Mouse (Mus musculus) inflammation-experienced regulatory T-cells, adult 6 months (primary cell): Measurements from ENCODE around the gene AI837181. TPM values are rescaled to one million over a fixed set of nuclear protein-coding genes. Genes with fewer than 3 reads are reported as not detected.
"Not testable (repeated sequence)": the region's sequence is repeated elsewhere in the genome, so short reads cannot be mapped to it uniquely, and the experiment has no call there.

Experiments
- ATAC-seq: one replicate; pipeline ENCODE4 v1.8.0; 2017
- polyA plus RNA-seq, 3 experiments: library from polyadenylated mRNA; unstranded; fragments of 100-300 nt; shearing (Covaris generic); gene quantifications; one replicate each; pipeline ENCODE4 v1.2.1; 2017

The AI837181 gene
- 10 to 100 TPM; 14.5 to 28.0 (median 21.2) TPM for polyA plus RNA-seq

- ATAC-seq = peak; percentile 72
These were observed at the start of gene AI837181, which contains the start of gene Drap1 for GRCm38 (mm10) chr19:5424782-5425741. TSS of gene AI837181 (plus strand) at chr19:5425144. TSS of gene Drap1 (minus strand) at chr19:5424979.

DNA sequence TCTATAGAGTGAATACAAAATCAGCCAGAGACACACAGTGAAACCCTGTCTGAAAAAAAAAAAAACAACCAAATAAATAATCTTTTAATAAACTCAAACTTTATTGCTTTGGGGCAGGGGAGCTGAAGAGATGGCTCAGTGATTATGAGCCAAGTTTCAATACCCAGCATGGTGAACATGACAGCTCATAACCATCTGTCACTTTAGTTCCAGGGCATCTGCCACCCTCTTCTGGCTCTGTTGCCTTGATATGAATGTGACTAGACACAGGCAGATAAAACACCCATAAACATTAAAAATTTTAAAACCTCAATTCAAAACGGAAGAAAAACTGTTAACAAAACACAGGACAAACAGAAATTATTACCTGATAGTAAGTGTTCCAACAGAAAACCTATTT lies 47.5 kb upstream of the AI837181 start:
- ATAC-seq = no peak

DNA sequence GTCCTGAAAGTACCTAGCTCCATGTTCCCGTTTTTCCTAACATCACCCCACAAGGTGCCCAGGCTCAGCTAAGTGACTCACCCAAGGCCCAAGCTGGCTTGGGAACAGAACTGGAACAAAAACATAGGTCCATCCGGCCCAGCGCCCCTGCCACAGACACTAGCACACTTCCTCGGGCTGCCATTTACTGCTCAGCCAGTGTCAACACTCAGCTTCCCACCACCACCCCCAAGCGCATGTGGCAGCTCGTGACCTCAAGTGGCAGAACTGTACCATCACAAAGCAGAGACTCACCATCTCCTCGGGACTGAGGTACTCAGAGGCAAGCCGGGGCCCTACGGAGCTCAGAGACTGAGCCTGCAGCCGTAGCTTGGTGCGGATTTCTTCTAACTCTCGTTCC lies 41.6 kb upstream of the AI837181 start:
- ATAC-seq = no peak

- no peak for ATAC-seq
These were observed 40.2 kb upstream of the AI837181 start for GRCm38 (mm10) chr19:5384715-5385114.

- ATAC-seq = no peak
These were observed 36.9 kb upstream of the AI837181 start for GRCm38 (mm10) chr19:5388011-5388441.

DNA sequence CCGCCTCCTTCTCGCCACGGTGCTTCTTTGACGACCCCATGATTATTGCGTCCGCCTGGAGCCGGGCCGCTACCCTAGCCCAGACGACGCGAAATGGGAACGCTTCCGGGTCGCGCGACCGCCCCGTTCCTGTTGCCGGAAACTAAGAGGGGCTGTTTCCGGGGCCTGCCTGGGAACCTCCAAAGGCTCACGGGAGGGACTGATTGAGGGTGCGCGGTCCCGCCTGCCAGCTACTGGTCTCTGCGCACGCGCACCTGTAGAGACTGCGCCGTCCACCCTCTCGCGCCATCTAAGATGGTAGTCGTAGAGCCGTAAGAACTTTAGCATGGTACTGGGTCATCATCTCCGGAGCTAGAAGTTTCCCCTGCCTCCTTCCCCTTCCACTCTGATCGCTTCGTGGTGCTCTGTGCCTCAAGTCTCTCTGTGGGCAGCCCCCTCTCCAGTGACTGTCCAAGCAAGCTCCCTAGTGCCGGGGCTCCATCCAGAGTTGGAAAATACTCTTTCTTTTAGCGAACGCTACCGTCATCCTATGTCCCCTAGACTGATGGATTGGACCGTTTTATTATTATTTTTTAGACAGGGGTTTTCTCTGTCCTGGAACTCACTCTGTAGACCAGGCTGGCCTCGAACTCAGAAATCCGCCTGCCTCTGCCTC lies 36.2 kb upstream of the AI837181 start, which contains the start of gene Sart1:
Gene Sart1, minus strand, starts transcription at position 116 of the 655 bp plus-strand sequence.
- ATAC-seq = peak; percentile 86

DNA sequence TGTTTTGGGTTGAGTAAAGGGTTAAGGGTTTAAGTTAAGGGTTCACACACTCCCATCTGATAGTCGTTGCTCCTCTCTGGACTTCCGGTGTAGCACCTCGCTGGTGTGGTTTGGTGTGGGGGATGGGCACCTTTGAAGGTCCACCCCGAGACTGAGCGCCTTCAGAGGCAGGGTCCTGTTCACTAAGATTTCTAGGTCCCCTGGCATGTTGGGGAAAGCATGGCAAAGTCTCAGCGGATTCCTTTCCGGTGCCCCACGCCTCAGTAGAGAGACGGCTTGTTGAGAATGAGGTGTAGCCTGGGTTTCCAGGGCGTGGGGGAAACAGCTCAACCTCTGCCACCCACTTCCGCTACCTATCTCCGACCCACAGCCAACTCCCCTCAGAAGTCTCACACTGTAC lies 35.3 kb upstream of the AI837181 start:
- ATAC-seq = peak; percentile 84

DNA sequence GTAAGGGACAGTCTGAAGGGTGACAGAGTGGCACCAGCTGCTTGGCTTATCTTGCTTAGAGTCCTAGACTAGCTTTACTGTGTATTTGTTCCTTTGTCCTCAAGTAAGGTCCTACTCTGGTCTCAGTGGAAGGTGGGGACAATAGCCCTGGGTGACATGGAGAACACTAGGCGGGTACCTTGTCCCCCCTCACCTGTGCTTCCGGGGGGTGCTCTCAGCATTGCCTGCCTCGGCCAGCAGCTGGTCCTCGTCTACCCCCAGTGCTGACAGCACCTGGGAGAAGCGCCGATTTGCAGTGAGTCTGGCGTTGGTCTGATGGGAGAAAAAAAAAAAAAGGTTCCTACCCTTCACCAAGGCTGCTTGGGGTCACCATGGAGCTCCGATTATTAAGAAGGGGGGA lies 34.5 kb upstream of the AI837181 start:
- no peak for ATAC-seq

DNA sequence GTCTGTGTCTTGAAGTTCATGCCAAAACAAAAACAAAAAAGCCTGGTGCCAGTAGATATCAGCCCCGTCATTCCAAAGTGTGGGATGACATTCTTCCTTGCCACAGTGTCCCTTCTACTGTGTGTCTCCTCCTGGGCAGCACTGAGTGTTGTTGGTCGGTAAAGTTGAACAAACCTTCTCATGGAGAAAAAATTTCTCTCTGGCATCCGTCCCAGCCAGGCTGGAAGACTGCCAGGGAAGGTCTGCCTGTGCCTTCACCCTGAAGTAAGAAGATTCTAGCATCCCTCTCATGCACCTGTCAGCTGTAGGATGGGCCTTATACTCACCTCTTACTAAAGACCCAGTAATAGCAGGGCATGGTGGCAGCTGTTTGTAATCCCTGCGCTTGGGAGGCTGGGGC lies 32.1 kb upstream of the AI837181 start:
- ATAC-seq = no peak

- ATAC-seq = no peak
These were observed 30.8 kb upstream of the AI837181 start for GRCm38 (mm10) chr19:5394168-5394567.

DNA sequence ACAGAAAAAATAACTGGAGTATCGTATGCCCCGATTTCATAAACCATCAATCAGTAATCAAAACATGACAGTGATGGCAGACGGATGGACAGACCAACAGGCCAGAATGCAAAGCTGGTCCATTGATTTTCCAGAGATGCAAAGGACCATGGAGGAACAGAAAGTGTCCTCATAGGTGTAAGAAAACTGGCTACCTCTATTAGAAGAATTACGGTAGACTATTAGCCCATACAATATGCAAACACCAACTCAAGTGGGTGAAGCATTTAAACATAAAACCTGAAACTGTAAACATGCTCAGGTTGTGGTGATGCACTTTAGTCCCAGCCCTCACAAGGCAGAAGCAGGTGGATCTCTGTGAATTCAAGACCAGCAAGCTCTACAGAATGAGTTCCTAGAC lies 29.6 kb upstream of the AI837181 start:
- no peak for ATAC-seq

GRCm38 (mm10) chr19:5401073-5401472 lies 23.9 kb upstream of the AI837181 start:
- not testable (repeated sequence) for ATAC-seq

GRCm38 (mm10) chr19:5402293-5402692 lies 22.7 kb upstream of the AI837181 start, which contains the start of gene Tsga10ip:
TSS of gene Tsga10ip (minus strand) at chr19:5402526.
- ATAC-seq = no peak

DNA sequence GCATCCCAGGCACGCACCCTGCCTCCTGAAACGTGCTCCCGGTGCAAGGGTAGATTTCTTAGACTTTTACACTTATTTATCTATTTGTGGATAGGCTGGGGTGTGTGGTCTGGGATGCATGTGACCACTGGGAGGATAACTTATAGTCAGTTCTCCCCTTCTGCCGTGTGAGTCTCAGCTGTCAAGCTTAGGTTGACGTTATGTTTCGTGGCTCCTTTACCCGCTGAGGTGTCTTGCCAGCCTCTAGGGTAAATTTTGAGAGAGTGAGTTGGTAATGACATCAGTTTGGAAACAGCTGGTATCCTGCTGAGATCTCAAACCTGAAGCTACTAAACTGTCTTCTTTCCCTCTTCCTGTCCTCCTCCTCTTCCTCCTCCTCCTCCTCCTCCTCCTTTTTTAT lies 19.0 kb upstream of the AI837181 start:
- ATAC-seq = peak; percentile 70

DNA sequence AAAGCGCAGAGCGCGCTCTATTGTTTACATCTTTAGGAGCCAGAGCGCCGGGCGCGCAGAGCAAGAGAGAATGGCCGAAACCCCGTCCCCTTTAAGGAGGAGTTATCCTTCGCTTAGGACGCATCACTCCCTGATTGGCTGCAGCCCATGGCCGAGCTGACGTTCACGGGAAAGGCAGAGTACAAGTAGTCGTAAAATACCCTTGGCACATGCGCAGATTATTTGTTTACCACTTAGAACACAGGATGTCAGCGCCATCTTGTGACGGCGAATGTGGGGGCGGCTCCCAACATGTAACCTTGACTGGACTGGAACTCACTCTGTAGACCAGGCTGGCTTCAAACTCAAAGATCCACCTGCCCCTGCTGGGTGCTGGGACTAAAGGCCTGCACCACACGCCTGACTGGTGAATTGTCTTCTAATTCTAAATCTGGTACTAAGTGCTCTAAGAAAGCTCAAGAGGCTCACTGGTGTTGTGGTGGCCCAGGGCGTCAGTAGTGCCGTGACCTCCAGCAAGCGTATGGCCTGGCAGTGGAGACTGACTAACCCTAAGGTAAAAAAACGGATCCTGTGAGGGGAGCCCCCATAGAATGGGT lies 18.3 kb upstream of the AI837181 start:
- ATAC-seq = peak; percentile 52

DNA sequence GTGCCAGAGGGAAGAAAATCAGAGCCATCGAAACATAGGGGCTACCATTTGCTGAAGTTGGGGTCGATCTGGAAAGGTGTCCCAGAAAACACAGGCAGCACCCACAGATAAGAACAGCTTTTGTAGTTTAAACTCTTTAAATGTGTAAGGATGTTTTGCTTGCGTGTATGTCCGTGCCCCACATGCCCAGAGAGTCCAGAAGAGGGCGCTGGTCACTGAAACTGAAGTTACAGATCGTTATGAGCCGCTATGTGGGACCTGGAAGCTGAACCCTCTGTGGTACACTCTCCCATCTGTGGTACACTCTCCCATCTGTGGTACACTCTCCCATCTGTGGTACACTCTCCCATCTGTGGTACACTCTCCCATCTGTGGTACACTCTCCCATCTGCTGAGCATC lies 17.8 kb upstream of the AI837181 start:
- no peak for ATAC-seq

DNA sequence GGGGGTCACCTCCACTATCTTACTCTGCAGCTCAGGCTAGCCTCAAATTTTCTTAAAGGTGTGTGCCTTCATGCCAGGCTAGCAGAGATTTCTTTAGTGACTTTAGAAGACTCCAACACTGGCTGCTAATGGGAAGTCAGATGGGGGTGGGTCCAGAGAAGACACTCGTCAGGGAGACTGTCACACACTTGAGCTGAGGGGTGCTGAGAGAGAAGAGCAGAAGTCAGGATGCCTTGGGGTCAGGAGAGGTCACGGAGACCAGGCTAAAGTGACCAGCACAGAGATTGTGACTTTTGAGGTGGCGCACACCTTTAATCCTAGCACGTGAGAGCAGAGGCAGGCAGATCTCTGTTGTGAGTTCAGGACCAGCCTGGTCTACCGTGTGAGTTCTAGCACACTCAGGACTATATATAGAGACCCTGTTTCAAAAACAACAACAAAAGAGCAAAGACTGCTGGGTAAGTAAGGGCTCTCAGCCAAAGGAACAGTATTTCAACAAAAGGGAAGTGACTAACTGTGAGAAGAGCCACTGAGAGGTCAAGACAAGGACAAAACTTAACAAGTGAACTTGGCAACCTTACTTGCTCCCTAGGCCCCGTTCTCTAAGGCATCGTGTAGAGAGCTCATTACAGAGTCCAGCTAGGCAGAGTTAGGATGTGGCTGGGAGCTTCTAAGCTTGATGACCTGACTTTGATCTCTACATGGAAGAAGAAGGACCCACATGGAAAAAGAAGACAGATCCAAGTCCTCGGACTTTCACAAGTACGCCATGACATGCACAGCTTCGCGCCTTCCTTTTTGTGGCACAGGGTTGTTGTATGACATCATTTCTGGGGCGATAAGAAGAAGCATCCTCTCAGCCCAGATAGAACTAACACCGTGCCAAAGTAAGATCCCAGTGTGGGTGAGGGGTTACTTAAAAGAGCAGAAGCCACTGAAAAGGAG lies 16.6 kb upstream of the AI837181 start:
- no peak for ATAC-seq

DNA sequence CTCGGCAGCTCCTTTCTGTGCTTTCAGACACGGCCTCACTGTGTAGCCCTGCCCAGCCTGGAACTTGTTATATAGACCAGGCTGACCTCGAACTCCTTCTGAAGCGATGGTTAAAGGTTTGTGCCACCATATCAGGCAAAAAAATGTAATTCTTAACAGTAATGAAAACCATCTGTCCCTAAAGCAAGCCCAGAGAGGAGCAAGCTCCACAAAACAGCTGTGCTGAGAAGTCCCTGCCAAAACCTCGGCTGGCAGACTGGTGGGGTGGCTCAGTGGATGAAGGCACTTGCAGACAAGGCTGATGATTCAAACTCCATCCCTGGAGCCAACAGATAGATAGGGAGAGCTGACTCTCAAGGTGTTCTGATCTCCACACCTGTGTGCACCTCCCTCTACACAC lies 15.9 kb upstream of the AI837181 start:
- no peak for ATAC-seq

DNA sequence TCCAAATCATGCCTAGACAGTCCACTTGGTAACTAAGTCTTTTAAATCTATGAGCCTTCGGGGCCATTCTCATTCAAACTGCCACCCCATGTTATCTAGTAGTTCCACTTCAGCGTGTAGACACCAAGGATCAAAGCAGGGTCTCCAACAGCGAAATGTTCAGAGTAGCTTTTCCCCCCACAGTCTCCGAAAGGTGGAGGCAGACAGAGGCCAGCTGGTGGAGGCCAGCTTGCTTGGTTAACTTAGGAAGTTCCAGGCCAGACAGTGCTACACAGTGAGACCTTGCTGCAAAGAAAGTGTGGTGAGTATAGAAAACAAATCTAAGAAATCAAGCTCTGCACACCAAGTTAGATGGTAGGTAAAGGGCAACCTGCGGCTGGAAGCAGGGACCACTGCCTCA lies 14.3 kb upstream of the AI837181 start:
- no peak for ATAC-seq

GRCm38 (mm10) chr19:5411961-5412360 lies 13.0 kb upstream of the AI837181 start:
- ATAC-seq = no peak

- ATAC-seq = no peak
These were observed 11.1 kb upstream of the AI837181 start for GRCm38 (mm10) chr19:5413840-5414239.

DNA sequence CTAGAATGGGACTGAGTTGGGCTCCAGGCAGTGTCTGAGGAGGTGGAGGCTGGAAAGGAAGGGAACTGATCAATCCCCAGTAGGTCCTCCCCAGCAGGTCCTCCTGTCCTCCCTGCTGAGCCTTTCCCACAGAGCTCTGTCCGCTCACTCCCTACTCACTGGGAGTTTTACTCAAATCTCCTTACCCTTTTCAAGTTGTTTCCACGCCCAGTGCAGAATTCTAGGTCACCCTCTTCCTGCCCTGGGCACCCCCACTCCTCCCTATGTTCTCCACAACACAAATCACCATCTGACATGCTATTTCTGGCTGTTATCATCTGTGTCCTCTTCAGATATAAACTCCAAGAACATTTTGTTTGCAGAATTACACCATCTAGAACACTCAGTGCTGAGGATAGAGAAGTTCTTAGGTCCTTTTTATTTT lies 10.4 kb upstream of the AI837181 start:
- no peak for ATAC-seq
